Mouse (Mus musculus) heart, adult 9 months (tissue): ENCODE data around the gene Rnf126.

Experiments
- DNase-seq, 2 experiments: peaks; one replicate each; pipeline ENCODE4 v3.0.0; 2022; ENCODE audit warnings: low spot score in 2 of 2

Rnf126 gene

GRCm38 (mm10) chr10:79766508-79767325 lies at the start of gene Rnf126:
TSS of gene Rnf126 (minus strand) at chr10:79766952.
- DNase-seq, result peak; percentile 99

- DNase-seq, result no peak
Measured at GRCm38 (mm10) chr10:79815671-79816494, 49.1 kb upstream of the Rnf126 start.

- DNase-seq, result no peak
Measured at GRCm38 (mm10) chr10:79814271-79814842, 47.6 kb upstream of the Rnf126 start.

- DNase-seq, result peak; percentile 65 to 77
Measured at GRCm38 (mm10) chr10:79811736-79812637, 45.2 kb upstream of the Rnf126 start.

- peak in 1 of 2 experiments; percentile 60 for DNase-seq
Measured at GRCm38 (mm10) chr10:79808728-79809127, 42.0 kb upstream of the Rnf126 start.

GRCm38 (mm10) chr10:79807826-79808225 lies 41.1 kb upstream of the Rnf126 start:
- peak; percentile 69 to 84 for DNase-seq

GRCm38 (mm10) chr10:79806972-79807371 lies 40.2 kb upstream of the Rnf126 start:
- DNase-seq, result peak; percentile 59 to 60

- DNase-seq, result no peak
Measured at GRCm38 (mm10) chr10:79806331-79806730, 39.6 kb upstream of the Rnf126 start.

- DNase-seq, result peak; percentile 79 to 86
Measured at GRCm38 (mm10) chr10:79805636-79806035, 38.9 kb upstream of the Rnf126 start.

- peak; percentile 33 to 41 for DNase-seq
Measured at GRCm38 (mm10) chr10:79803716-79804323, 37.1 kb upstream of the Rnf126 start.

- DNase-seq, result peak; percentile 83 to 87
Measured at GRCm38 (mm10) chr10:79802331-79802971, 35.7 kb upstream of the Rnf126 start.

- DNase-seq, result peak in 1 of 2 experiments; percentile 34
Measured at GRCm38 (mm10) chr10:79801837-79802236, 35.1 kb upstream of the Rnf126 start.

GRCm38 (mm10) chr10:79800508-79800907 lies 33.8 kb upstream of the Rnf126 start:
- no peak for DNase-seq

- no peak for DNase-seq
Measured at GRCm38 (mm10) chr10:79798289-79798928, 31.7 kb upstream of the Rnf126 start.

- peak; percentile 70 to 81 for DNase-seq
Measured at GRCm38 (mm10) chr10:79797326-79797725, 30.6 kb upstream of the Rnf126 start.

- no peak for DNase-seq
Measured at GRCm38 (mm10) chr10:79795905-79796304, 29.2 kb upstream of the Rnf126 start.

- DNase-seq, result peak; percentile 95 to 96
Measured at GRCm38 (mm10) chr10:79794491-79794931, 27.8 kb upstream of the Rnf126 start.

GRCm38 (mm10) chr10:79793738-79794490 lies 27.2 kb upstream of the Rnf126 start:
- no peak for DNase-seq
